Mouse (Mus musculus) gastrocnemius, postnatal 14 days (tissue): ENCODE data around the gene Sgms1. TPM values are rescaled to one million over a fixed set of nuclear protein-coding genes. Genes with fewer than 3 reads are reported as not detected.

Experiments
- DNase-seq: peaks from one replicate; pipeline ENCODE4 v3.0.0; 2021; ENCODE audit warnings: mixed read lengths
- intact Hi-C: fragments of 180-260 bp; cut with DNase I; formaldehyde crosslinking; loops from one replicate; pipeline ENCODE4 v1.15.1; 2025; ENCODE audit warnings: low total_unique reads
- total RNA-seq, 2 experiments: library from RNA; stranded (reverse); gene quantifications; 2 replicates each; pipeline ENCODE4 v1.2.3; 2021

Gene Sgms1
- total RNA-seq, 2 experiments from 2014 or later, result 35.2 to 55.0 TPM

DNA sequence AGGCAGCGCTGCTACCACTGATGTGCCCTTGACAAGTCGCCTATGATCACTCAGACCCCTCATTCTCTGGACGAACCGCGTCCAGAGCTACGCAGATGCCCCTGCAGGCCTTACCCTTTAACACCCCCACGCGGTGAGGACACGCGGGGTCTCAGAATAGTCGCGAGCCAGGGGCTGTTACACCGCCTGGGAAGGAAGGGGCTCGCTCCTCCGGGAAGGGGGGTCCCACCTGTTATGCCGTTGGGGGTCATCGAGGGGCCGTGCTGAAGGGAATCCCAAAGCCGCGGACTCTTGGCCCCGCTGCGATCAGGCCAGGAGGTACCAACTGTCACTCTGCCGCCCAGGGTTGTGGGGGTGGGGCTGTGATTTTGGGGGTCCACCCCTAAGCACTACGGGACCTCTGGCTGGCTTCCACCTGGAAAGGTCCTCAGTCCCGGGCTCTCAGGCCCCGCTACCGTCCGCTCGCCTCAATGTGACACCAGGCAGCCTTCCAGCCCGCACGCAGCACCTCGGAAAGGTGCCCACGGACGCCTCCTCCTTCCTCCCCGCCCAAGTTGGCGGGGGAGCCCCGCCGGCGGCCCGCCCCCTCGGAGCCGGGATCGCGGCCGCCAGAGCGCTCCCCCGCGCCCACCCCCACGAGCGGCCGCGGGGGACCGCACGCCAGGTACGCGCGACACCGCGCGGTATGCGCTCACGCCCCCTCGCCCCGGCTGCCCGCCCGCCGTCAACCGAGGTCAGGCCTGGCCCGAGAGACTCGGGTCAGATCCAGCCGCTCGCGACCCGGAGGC, 1.9 kb downstream of the Sgms1 start:
- intact Hi-C loops, result no loop called here
- peak; percentile 76 for DNase-seq

DNA sequence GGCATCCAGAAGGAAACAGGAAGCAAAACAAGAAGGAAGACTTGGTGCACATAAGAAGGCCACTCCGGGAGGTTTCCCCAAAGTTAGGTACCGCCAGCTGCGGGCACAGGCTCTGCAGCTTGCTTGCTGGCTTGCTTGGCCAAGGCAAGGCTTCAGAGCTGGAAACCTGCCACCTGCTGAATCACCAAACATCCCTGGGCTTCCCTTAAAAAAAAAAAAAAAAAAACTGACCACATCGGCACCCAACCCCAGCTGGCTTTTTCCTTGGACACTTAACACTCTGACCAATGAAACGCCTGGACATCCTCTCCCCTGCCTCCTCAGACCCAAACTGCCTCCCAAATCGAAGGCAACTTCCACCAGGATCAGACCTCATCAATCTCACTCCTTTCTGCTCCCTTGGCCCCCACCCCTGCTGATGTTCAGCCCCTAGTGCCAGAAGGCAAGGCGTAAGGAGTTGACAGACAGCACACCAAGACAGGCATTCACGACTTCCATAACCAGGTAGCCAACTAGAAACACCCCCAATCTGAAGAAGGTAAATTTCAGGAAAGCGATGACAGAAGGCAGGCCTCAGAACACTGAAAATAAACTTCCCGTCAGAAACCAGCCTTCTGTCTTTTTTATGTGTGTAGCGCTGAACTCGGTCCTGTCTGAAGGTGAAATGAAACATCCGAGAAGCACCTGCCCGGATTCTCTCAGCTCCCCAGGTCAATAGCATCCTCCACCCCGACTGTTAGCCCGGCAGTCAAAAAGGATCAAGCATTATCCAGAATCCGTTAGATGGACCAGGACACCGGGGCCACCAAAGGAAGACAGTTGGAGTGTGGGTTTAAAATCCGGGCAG, 2.7 kb downstream of the Sgms1 start:
- peak; percentile 88 for DNase-seq
- intact Hi-C loops, result no loop called here

DNA sequence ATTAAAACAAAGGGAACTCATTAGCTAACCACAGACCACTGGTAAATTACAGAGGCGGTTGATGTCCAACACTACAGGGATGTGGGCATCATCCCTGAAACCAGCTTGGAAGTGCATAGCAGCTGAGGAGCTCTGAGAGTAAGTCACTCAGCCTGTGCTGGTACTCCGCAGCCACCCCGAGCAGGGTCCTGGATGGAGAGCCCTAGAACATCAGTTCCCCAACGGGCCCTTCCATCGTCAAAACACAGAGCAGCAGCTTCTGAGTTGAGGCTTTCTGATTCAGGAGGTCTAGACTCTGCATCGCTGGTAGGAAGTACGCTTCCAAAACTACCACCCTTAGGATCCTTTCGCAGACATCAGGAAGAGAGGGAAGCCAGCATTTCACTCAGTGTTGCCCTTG, 5.8 kb downstream of the Sgms1 start:
- DNase-seq, result no peak
- intact Hi-C loops, result no loop called here

DNA sequence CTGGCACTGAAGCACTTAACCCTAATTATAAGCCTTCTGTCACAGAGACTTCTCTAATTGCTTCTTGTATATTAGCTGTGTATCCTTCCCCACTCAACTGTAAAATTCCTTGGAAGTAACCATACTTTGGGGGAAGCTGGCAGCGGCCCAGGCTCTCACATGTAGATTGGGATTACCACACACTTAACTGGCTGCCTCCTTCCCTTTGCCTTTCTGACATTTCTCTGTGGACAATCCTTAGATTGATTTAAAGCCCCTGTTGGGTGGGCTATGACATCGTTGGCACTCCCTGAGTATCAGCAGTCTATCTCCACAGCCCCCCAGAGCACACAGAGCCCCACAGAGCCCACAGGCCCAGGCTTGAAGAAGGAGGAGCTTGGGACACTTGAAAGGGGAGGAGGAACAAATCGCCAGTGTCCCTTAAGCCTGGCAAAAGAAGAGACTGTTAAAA, 8.0 kb downstream of the Sgms1 start:
- intact Hi-C loops, result no loop called here

DNA sequence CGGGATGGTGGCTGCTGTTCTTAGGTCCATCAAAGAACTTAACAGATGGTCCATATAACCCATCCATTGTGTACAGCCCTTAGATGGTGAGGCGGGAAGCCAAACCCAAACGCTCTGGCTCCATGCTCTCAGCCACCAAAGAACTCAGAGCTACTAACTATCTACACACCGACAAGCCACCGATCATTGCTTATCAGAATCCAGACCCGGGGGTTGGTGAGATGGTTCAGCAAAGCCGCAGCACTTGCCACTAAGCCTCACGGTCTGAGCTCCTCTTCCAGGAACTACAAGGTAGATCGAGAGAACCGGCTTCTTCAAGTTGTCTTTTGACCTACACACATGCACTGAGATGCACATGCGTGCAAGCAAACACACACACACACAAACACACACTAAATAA, 8.8 kb downstream of the Sgms1 start:
- no peak for DNase-seq
- intact Hi-C loops, result no loop called here

More for the DNA sequence above, 8.0 kb downstream of the Sgms1 start:
- DNase-seq, result no peak

DNA sequence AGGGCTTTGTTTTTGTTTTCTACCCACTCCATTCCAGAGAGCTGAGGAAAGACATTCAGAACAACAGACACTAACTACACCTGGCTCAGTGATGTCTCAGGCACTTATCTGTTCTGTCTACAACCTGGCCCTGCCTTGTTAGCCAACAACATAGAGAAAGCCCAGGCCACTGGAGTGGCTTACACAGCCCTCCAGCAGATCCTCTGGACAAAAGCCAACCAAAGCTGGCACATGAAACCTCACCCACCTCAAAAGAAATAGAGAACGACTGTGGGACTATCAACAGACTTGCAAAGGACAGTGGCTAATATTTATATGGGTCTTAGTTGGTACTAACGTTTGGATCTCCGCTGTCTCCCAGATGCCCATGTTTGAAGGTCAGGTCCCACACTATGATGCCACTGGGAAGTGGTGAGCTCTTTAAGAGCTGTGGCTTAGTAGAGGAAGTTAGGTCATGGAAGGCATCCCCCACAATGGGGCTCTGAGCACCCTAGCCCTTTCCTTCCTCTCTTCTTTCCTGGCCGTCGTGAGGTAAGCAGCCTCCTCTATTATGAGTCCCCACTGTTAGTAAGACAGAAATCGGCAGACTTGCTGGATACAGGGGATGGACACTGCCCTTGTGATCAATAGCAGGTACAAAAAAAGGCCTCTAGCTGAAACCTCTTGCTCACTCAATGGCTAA, 10.1 kb downstream of the Sgms1 start:
- no peak for DNase-seq
- intact Hi-C loops, result no loop called here

DNA sequence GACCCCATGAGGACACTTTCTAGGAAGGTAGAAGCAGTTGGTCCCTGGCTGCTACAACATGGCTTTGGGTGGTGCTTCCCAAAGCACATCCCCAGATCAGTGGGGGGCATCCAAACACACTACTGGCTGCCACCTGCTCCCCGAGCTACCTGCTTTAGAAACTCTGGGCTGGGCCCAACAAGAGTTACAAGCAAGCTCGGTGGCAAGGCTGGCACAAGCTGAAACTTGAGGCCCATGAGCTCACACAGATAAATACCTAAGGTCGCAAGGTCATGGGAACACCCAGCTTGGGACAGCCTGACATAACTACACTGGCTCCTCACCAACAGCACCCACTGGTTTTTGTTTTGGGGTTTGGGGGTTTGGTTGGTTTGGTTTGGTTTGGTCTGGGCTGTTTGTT, 10.9 kb downstream of the Sgms1 start:
- DNase-seq, result no peak

DNA sequence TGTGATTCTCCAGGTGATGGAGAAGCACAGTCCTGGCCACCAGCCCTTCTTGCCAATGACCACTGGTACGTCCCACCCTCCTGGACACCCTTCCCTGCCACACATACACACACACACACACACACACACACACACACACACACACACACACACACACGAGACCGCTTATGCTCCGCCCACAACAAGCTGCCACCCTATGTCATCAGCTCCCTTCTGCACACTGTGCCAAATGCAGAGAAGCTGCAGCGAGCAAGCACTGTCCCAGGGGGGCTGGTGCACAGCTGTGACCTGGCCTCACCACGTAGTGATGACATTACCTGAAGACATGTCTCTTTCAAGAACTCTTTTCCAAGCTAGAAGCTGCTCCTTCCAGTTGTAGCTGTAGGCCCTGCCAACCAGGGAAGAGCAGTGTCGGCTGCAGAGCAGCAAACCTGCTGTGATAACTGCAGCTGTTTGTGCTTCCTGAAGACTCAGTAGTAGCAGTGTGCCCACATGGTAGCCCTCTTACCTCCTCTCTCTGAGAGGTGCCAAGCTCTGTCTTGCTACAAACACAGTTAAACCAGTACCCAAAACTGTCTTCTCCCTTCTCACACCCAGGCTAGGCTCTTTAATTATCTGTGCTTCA, 11.7 kb downstream of the Sgms1 start:
- peak; percentile 29 for DNase-seq
- intact Hi-C loops, result no loop called here

More for the DNA sequence above, 10.9 kb downstream of the Sgms1 start:
- intact Hi-C loops, result no loop called here

DNA sequence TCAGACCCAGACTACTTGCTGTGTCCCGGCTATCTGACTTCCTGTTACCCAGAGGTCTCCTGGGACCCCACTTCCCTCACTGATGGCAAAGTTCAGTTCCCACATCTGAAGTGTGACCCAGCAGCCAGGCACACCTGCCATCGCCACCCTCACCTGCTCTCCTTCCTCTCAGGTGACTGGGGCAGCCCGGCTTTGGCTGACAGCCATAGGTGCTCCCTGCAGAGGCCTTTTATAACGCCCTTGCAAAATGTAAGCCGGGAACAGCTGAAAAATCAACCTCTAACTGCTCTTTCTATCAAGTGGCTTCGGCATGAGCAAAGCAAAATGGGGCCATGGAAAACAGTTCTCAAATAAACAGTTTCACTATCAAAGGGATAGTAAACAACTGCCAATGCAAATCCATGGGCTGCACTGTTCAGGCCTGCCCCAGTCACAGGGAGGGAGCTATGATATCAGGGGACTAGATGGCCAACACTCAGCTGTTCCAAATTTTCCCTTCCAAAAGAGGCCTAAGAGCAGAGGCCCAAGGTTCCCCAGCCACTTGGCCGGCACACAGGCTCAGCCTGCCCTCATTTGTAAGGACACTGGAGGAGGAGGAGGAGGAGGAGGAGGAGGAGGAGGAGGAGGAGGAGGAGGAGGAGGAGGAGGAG, 12.5 kb downstream of the Sgms1 start:
- intact Hi-C loops, result no loop called here
- DNase-seq, result peak; percentile 64

DNA sequence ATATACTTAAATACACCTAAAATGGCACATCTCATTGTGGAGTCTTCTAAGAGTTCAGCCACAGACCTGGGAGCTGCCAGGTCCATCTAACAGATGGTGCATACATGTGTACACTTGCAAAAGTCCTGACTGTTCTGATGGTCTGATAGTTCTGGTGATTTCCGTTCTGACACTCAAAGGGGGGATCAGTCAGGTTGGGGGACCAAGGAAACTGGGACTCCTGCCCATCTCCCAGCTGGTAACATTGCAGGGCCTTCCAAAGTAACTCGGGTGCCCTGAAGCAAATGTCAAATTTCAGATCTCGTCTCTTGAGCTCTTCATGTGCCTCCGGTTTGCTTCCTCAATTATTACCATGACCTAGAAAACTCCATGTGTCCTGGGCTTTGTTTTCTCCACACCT, 13.5 kb downstream of the Sgms1 start:
- DNase-seq, result no peak
- intact Hi-C loops, result no loop called here

DNA sequence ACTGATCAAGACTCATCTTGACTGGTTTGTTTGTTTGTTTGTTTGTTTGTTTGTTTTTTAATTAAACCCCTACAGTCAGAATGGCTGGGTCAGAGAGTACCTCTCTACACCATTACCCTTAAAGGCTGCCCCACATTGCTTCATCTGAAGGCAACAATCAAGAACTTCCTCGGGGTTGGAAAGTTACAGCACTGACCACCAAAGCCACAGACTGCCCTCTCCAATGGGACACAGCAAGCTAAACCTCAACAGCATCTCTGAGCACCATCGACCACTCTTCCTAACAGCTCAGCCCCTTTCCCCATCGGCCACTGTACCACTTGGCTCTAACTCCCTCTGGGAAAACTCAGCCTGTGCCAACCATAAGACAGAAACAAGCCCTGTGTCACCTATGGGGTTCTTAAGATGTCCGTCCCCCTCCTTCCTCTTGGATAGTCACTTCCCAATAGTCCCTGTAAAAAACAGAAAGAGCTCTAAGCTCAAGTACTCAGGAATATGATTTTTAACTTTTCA, 14.0 kb downstream of the Sgms1 start:
- DNase-seq, result no peak
- intact Hi-C loops, result no loop called here

DNA sequence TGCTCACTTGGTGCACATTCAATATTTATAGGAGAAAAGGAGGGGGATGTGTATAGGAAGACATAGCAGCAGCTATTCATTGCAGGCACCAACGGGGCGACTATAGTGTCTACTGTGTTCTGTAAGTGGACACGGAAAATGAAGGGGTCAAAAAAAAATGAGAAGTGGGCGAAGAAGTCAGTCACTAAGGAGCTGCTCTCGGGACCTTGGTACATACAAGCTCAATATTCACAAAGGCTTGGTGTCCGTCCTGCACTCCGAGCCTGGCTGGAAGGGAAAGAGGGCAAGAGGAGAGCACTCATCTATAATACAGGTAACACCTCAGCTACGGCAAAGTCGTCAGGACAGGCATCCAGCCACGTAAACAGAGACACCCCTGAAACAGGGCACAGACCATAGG, 14.8 kb downstream of the Sgms1 start:
- no peak for DNase-seq

DNA sequence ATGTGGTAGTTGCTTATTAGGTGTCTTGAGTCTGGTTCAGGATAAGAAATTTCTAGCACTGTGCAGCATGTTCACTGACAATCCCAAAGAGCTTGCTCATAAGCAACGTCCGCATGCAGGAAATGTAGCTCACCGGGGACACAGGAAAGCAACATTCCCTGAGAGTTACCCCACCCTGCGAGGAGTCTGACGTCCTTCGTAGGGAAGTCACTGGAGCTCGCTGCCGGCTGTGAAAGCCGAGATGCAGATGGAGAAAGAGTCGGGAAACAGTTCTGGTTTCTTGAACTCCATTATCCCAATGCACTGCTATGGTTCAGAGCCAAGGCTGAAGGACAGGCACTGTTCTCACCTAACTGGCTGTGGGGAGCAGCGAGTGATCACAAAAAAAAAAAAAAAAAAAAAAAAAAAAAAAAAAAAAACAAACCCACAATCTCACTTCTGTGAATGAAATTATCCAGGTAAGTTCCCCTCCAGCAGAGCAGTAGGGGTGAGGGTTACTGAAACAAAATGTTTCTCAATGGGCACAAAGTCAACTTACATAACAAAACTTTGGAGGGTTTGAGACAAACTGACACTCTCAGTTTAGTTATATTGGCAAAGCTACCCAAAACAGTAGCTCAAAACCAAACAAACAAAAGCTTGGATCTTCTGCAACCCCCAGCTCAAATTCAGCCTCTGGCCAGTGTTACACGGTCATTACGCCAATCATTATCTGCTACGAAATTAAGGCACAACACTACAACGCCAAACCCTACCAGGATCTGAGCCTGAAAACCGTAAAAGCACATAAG, 15.5 kb downstream of the Sgms1 start:
- peak; percentile 23 for DNase-seq
- intact Hi-C loops, result no loop called here

More for the DNA sequence above, 14.8 kb downstream of the Sgms1 start:
- intact Hi-C loops, result no loop called here

DNA sequence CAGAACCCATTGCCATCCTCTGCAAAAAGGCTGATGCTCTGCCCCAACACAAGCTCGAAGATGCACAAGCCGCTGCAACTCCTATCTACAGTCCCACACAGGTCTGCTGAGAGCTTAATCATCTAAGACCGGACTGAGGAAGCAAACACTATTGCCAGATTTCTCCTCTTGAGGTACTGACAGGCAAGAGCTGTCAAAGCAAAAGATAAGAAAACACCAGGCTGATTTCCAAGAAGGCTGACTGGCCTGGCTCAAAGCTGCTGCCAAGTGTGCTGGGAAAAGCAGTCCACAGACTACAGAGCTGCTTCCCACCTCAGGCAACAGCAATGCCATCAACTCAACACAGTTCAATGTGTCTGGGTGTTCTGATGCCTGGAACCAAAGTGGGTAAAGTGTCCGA, 17.1 kb downstream of the Sgms1 start:
- intact Hi-C loops, result no loop called here
- no peak for DNase-seq

DNA sequence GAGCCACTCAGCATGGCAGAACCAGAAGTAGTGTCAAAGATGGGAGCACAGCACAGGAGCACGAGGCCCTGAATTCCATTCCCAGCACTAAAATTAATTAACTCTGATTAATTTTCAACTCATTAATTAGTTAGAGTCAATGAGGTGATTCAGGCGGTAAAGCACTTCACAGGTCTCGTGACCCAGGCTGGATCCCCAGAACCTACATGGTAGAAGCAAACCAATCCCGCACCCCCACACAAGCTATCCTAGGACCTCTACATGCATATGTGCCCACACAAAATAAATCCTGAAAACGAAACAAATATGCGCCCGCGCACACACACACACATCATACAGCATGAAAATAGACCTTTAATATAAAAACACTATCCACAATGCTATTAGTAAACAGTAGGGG, 22.2 kb downstream of the Sgms1 start:
- no peak for DNase-seq
- intact Hi-C loops, result no loop called here

DNA sequence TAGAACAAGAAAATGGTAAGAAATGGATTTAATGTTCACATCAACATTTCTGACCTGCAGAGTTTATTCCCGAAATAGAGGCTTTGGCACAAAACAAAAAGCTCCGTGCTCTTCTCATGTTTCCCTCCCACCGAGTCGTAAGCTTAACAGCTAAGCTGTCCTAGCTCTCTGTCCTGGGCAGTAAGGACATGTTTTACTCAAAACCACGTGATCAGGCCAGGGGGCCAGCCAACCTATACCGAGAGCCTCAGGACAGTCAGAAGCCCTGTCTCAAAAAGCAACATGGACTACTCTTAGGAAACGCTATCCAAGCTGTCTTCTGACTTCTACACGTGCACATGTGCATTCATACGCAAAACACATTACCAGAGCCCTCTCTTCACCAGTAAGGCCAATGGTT, 23.1 kb downstream of the Sgms1 start:
- intact Hi-C loops, result no loop called here
- peak; percentile 47 for DNase-seq

DNA sequence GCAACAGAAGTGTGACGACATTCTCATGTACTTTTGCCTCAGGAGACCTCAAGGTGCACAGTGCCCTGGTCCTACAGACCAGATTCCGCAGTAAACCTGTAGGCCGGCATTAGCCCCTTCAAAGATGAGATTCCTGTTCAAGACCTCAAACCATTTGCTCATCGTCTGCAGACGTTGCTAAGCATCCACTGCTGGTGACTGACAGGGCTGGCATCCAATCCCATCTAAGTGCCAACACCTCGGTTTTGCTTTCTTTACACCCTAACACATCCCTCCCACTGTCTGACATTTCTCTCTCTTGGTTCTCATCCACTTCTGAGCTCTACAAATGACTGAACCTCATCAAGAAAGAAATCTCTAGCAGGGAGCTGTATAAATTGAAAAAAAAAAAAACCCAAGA, 24.4 kb downstream of the Sgms1 start:
- DNase-seq, result no peak
- intact Hi-C loops, result no loop called here

DNA sequence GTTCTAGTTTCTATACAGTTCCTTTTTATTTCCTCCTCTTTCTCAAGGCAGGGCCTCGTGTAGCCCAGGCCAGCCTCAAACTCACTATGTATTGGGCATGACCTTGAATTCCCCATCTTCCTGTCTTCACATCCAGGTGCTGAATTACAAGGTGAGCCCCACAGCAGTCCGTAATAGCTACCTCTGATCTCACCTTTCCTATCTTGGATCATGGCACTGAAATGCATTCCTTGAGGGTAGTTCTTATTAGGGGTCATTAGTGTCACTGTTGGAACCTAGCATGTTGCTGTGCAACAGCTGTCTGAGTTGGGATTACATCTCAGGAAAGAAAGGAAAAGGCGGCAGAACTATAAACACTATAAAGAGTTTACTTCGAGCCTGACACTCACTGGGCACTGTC, 25.9 kb downstream of the Sgms1 start:
- intact Hi-C loops, result no loop called here
- no peak for DNase-seq
